Mouse (Mus musculus) limb, embryonic 14.5 days (tissue): ENCODE measurements around the gene Slc39a9. TPM values are rescaled to one million over a fixed set of nuclear protein-coding genes. Genes with fewer than 3 reads are reported as not detected.

Experiments used
- ATAC-seq: fragments of 200-750 bp; cut with Nextera tagmentation; 2 replicates; pipeline ENCODE4 v1.8.0; 2017; ENCODE audit warnings: low read depth, moderate number of reproducible peaks, moderate TSS enrichment; ENCODE audit not compliant: low FRiP score
- DNase-seq: peaks from one replicate; pipeline ENCODE4 v3.0.0-alpha.2; 2015; ENCODE audit warnings: low spot score
- H3K27ac ChIP-seq: fragments of 300-500 bp; sonication (generic); replicated peaks from 2 replicates; pipeline ENCODE4 v1.5.1; 2014; ENCODE audit warnings: low read depth, mild to moderate bottlenecking, low read length, moderate library complexity, mixed read lengths
- H3K27me3 ChIP-seq: fragments of 300-500 bp; sonication (generic); 2 replicates; pipeline ENCODE4 v1.6.1; 2014; ENCODE audit warnings: low read length, mixed read lengths; ENCODE audit not compliant: control insufficient read depth, insufficient read depth
- H3K36me3 ChIP-seq: fragments of 300-500 bp; sonication (generic); 2 replicates; pipeline ENCODE4 v1.6.1; 2014; ENCODE audit warnings: mild to moderate bottlenecking, low read length, moderate library complexity, mixed read lengths; ENCODE audit not compliant: control insufficient read depth, insufficient read depth
- H3K4me1 ChIP-seq: fragments of 300-500 bp; sonication (generic); 2 replicates; pipeline ENCODE4 v1.6.1; 2014; ENCODE audit warnings: antibody characterized with exemption, low read length, mixed read lengths; ENCODE audit not compliant: control insufficient read depth, insufficient read depth
- H3K4me2 ChIP-seq: fragments of 300-500 bp; sonication (generic); replicated peaks from 2 replicates; pipeline ENCODE4 v1.6.1; 2014; ENCODE audit warnings: low read depth, mild to moderate bottlenecking, low read length, moderate library complexity; ENCODE audit not compliant: severe bottlenecking
- H3K4me3 ChIP-seq: fragments of 300-500 bp; sonication (generic); replicated peaks from 2 replicates; pipeline ENCODE4 v1.5.1; 2014; ENCODE audit warnings: low read length
- H3K9ac ChIP-seq: fragments of 300-500 bp; sonication (generic); 2 replicates; pipeline ENCODE4 v1.6.1; 2014; ENCODE audit warnings: mild to moderate bottlenecking, low read depth, low read length, moderate library complexity; ENCODE audit not compliant: severe bottlenecking
- H3K9me3 ChIP-seq: fragments of 300-500 bp; sonication (generic); 2 replicates; pipeline ENCODE4 v1.6.1; 2016; ENCODE audit warnings: low read length; ENCODE audit not compliant: control insufficient read depth
- POLR2A ChIP-seq: fragments of 200-500 bp; IDR thresholded peaks from 2 replicates; pipeline ENCODE4 v1.8.0; 2012; ENCODE audit warnings: inconsistent platforms, mild to moderate bottlenecking, moderate library complexity, borderline replicate concordance; ENCODE audit not compliant: insufficient read depth, insufficient read length; ENCODE audit errors: extremely low read depth
- WGBS: fragments of 180-500 bp; shearing (Covaris S2); extraction: QIAGEN DNeasy Blood & Tissue Kit; methylation state at CpG from one replicate; pipeline ENCODE4 v1.1.7; 2014; 5-methylcytosine and 5-hydroxymethylcytosine counted together
- polyA plus RNA-seq, 2 experiments: library from polyadenylated mRNA; depleted of rRNA in 1 of 2; stranded (reverse) in 1 of 2; unstranded in 1 of 2; fragments of >200 nt; fragmentation: Nextera tagmentation in 1 of 2; extraction: Ambion mirVana in 1 of 2; gene quantifications; 2 replicates each; pipeline versions ENCODE4 v1.2.1 to v1.2.3; 2012 to 2014

The Slc39a9 gene
- polyA plus RNA-seq, 2 experiments = 26.9 to 29.1 TPM

GRCm38 (mm10) chr12:80728814-80729213, 85.1 kb downstream of the Slc39a9 start:
- no peak for ATAC-seq
- 57% methylated on average over 2 of the region's 2 CpGs for WGBS
- DNase-seq = no peak

GRCm38 (mm10) chr12:80729758-80730530, 86.3 kb downstream of the Slc39a9 start:
- H3K9ac ChIP-seq = no peak overlapping the region
- no peak for DNase-seq
- H3K9me3 ChIP-seq = no peaks in the 10 kb centered on the region
- H3K4me1 ChIP-seq = no peaks in the 10 kb centered on the region
- H3K4me2 ChIP-seq = no peak overlapping the region
- H3K36me3 ChIP-seq = no peaks in the 10 kb centered on the region
- no peak overlapping the region for H3K27ac ChIP-seq
- H3K27me3 ChIP-seq = no peaks in the 10 kb centered on the region
- 86% methylated on average over 12 of the region's 12 CpGs for WGBS
- no peak overlapping the region for H3K4me3 ChIP-seq
- no peak for TF ChIP-seq POLR2A
- ATAC-seq = no peak

More at GRCm38 (mm10) chr12:80728814-80729213, 85.1 kb downstream of the Slc39a9 start:
- H3K4me3 ChIP-seq = no peak overlapping the region
- H3K4me1 ChIP-seq = no peaks in the 10 kb centered on the region
- H3K27ac ChIP-seq = no peak overlapping the region
- no peak for TF ChIP-seq POLR2A
- H3K27me3 ChIP-seq = no peaks in the 10 kb centered on the region
- H3K4me2 ChIP-seq = no peak overlapping the region
- H3K9me3 ChIP-seq = no peaks in the 10 kb centered on the region
- no peak overlapping the region for H3K9ac ChIP-seq
- no peaks in the 10 kb centered on the region for H3K36me3 ChIP-seq

- TF ChIP-seq POLR2A = no peak
- 9% methylated on average over 9 of the region's 9 CpGs for WGBS
- Histone ChIP-seq H3K4me1 (no peaks in the 10 kb centered on the region), H3K27ac (no peak overlapping the region), H3K9me3 (no peaks in the 10 kb centered on the region), H3K9ac (no peak overlapping the region), H3K4me3 (no peak overlapping the region), H3K36me3 (no peaks in the 10 kb centered on the region), H3K27me3 (no peaks in the 10 kb centered on the region), H3K4me2 (peak overlapping the region; percentile 21; the same call in 1 of the 2 replicates)
- DNase-seq (peak; percentile 68), ATAC-seq (peak; percentile 90; the same call in 1 of the 2 replicates)
Measured at GRCm38 (mm10) chr12:80730567-80730966, 86.9 kb downstream of the Slc39a9 start.

Other genes starting within 250 kb of the Slc39a9 start
- gene Dcaf5, start 207.3 kb upstream of the Slc39a9 start, polyA plus RNA-seq (2012; rRNA removed) = 27.8 and 33.9 TPM in 2 replicates
- 13.9 and 15.6 TPM in 2 replicates for gene Dcaf5, start 207.3 kb upstream of the Slc39a9 start, polyA plus RNA-seq (2014; fragmentation: Nextera tagmentation; extraction: Ambion mirVana)
- gene Exd2, start 180.8 kb upstream of the Slc39a9 start, polyA plus RNA-seq (2012; rRNA removed) = 30.5 and 33.1 TPM in 2 replicates
- gene Exd2, start 180.8 kb upstream of the Slc39a9 start, polyA plus RNA-seq (2014; fragmentation: Nextera tagmentation; extraction: Ambion mirVana) = 22.8 and 28.7 TPM in 2 replicates
- 19.1 and 20.2 TPM in 2 replicates for gene Galnt16, start 125.6 kb upstream of the Slc39a9 start, polyA plus RNA-seq (2012; rRNA removed)
- gene Galnt16, start 125.6 kb upstream of the Slc39a9 start, polyA plus RNA-seq (2014; fragmentation: Nextera tagmentation; extraction: Ambion mirVana) = 12.4 and 15.7 TPM in 2 replicates
- gene Erh, start 458 bp downstream of the Slc39a9 start, polyA plus RNA-seq (2012; rRNA removed) = 290 and 355 TPM in 2 replicates
- gene Erh, start 458 bp downstream of the Slc39a9 start, polyA plus RNA-seq (2014; fragmentation: Nextera tagmentation; extraction: Ambion mirVana) = 285 and 294 TPM in 2 replicates
- gene Plekhd1, start 48.7 kb downstream of the Slc39a9 start, polyA plus RNA-seq (2012; rRNA removed) = 0.29 and 0.33 TPM in 2 replicates
- 0.12 and 0.18 TPM in 2 replicates for gene Plekhd1, start 48.7 kb downstream of the Slc39a9 start, polyA plus RNA-seq (2014; fragmentation: Nextera tagmentation; extraction: Ambion mirVana)
- 0.08 and 0.10 TPM in 2 replicates for gene Ccdc177, start 116.8 kb downstream of the Slc39a9 start, polyA plus RNA-seq (2012; rRNA removed)
- gene Ccdc177, start 116.8 kb downstream of the Slc39a9 start, polyA plus RNA-seq (2014; fragmentation: Nextera tagmentation; extraction: Ambion mirVana) = 0.04 and 0.07 TPM in 2 replicates
- 28.6 and 32.2 TPM in 2 replicates for gene Susd6, start 146.6 kb downstream of the Slc39a9 start, polyA plus RNA-seq (2012; rRNA removed)
- gene Susd6, start 146.6 kb downstream of the Slc39a9 start, polyA plus RNA-seq (2014; fragmentation: Nextera tagmentation; extraction: Ambion mirVana) = 22.3 and 24.9 TPM in 2 replicates